Mouse (Mus musculus) embryonic facial prominence, embryonic 11.5 days (tissue): ENCODE measurements at regions not wholly inside any gene's neighbourhood (a gene's known extent, or its start where the extent isn't known, plus 50 kb on each side); places are given as distances from the start of the nearest gene placed in this dataset.

Experiments
- ATAC-seq: fragments of 200-750 bp; cut with Nextera tagmentation; replicated peaks from 2 replicates; pipeline ENCODE4 v1.8.0; 2017; ENCODE audit warnings: low read depth; ENCODE audit not compliant: insufficient number of reproducible peaks, low FRiP score, low TSS enrichment
- DNase-seq: peaks from one replicate; pipeline ENCODE4 v3.0.0-alpha.2; 2015; ENCODE audit warnings: low spot score
- H3K27ac ChIP-seq: fragments of 300-500 bp; sonication (generic); replicated peaks from 2 replicates; pipeline ENCODE4 v1.5.1; 2014; ENCODE audit warnings: mild to moderate bottlenecking, low read depth, low read length, control low read depth
- H3K27me3 ChIP-seq: fragments of 300-500 bp; sonication (generic); 2 replicates; pipeline ENCODE4 v1.6.1; 2014; ENCODE audit warnings: mild to moderate bottlenecking, low read length, moderate library complexity, mixed read lengths; ENCODE audit not compliant: control insufficient read depth, insufficient read depth
- H3K36me3 ChIP-seq: fragments of 300-500 bp; sonication (generic); replicated peaks from 2 replicates; pipeline ENCODE4 v1.6.1; 2014; ENCODE audit warnings: low read depth, mild to moderate bottlenecking, low read length, moderate library complexity, mixed read lengths; ENCODE audit not compliant: control insufficient read depth, insufficient read depth
- H3K4me1 ChIP-seq: fragments of 300-500 bp; sonication (generic); 2 replicates; pipeline ENCODE4 v1.6.1; 2014; ENCODE audit warnings: low read length, mixed read lengths; ENCODE audit not compliant: control insufficient read depth, insufficient read depth
- H3K4me2 ChIP-seq: fragments of 300-500 bp; sonication (generic); 2 replicates; pipeline ENCODE4 v1.6.1; 2014; ENCODE audit warnings: low read depth, mild to moderate bottlenecking, control low read depth, low read length, moderate library complexity
- H3K4me3 ChIP-seq: fragments of 300-500 bp; sonication (generic); 2 replicates; pipeline ENCODE4 v1.5.1; 2014; ENCODE audit warnings: low read depth, low read length, control low read depth
- H3K9ac ChIP-seq: fragments of 300-500 bp; sonication (generic); replicated peaks from 2 replicates; pipeline ENCODE4 v1.6.1; 2014; ENCODE audit warnings: mild to moderate bottlenecking, control low read depth, low read length
- H3K9me3 ChIP-seq: fragments of 300-500 bp; sonication (generic); replicated peaks from 2 replicates; pipeline ENCODE4 v1.6.1; 2016; ENCODE audit warnings: mild to moderate bottlenecking, low read length, inconsistent platforms, mixed read lengths; ENCODE audit not compliant: control insufficient read depth
- WGBS: fragments of 180-500 bp; shearing (Covaris S2); extraction: QIAGEN DNeasy Blood & Tissue Kit; methylation state at CpG from one replicate; pipeline ENCODE4 v1.1.7; 2014; 5-methylcytosine and 5-hydroxymethylcytosine counted together

GRCm38 (mm10) chr16:44615172-44615877 lies 56.6 kb upstream of the Boc start:
- WGBS = 42% methylated on average over 9 of the region's 9 CpGs
- DNase-seq (no peak), ATAC-seq (no peak)
- Histone ChIP-seq H3K9ac (no peak overlapping the region), H3K27ac (peak overlapping the region; percentile 74), H3K36me3 (no peaks in the 10 kb centered on the region), H3K4me1 (no peaks in the 10 kb centered on the region), H3K4me3 (no peak overlapping the region), H3K27me3 (no peaks in the 10 kb centered on the region), H3K4me2 (no peak overlapping the region), H3K9me3 (no peaks in the 10 kb centered on the region)

- Histone ChIP-seq H3K27me3 (no peaks in the 10 kb centered on the region), H3K4me3 (no peak overlapping the region), H3K36me3 (no peaks in the 10 kb centered on the region), H3K4me2 (no peak overlapping the region), H3K4me1 (no peaks in the 10 kb centered on the region), H3K9ac (no peak overlapping the region), H3K27ac (no peak overlapping the region), H3K9me3 (no peaks in the 10 kb centered on the region)
- WGBS = 92% methylated on average over 5 of the region's 5 CpGs
- ATAC-seq (no peak), DNase-seq (no peak)
Observed at GRCm38 (mm10) chr16:44614235-44614634, 55.5 kb upstream of the Boc start.

GRCm38 (mm10) chr16:44612676-44613075 lies 54.0 kb upstream of the Boc start:
- Histone ChIP-seq H3K27me3 (no peaks in the 10 kb centered on the region), H3K36me3 (no peaks in the 10 kb centered on the region), H3K9ac (no peak overlapping the region), H3K4me1 (no peaks in the 10 kb centered on the region), H3K27ac (no peak overlapping the region), H3K4me3 (no peak overlapping the region), H3K9me3 (no peaks in the 10 kb centered on the region), H3K4me2 (no peak overlapping the region)
- ATAC-seq (no peak), DNase-seq (no peak)
- 80% methylated on average over 5 of the region's 5 CpGs for WGBS

GRCm38 (mm10) chr16:44611525-44611924 lies 52.8 kb upstream of the Boc start:
- DNase-seq = no peak
- Histone ChIP-seq H3K27me3 (no peaks in the 10 kb centered on the region), H3K36me3 (no peaks in the 10 kb centered on the region), H3K9me3 (no peaks in the 10 kb centered on the region), H3K27ac (no peak overlapping the region), H3K4me1 (no peaks in the 10 kb centered on the region), H3K4me2 (no peak overlapping the region), H3K9ac (no peak overlapping the region), H3K4me3 (no peak overlapping the region)
- 83% methylated on average over 6 of the region's 6 CpGs for WGBS
- no peak for ATAC-seq

- no peak for DNase-seq
- 94% methylated on average over 1 of the region's 1 CpGs for WGBS
- H3K4me1 ChIP-seq = no peaks in the 10 kb centered on the region
- H3K36me3 ChIP-seq = no peaks in the 10 kb centered on the region
- H3K4me3 ChIP-seq = no peak overlapping the region
- no peak overlapping the region for H3K9ac ChIP-seq
- no peak overlapping the region for H3K4me2 ChIP-seq
- H3K27me3 ChIP-seq = no peaks in the 10 kb centered on the region
- no peak for ATAC-seq
- H3K9me3 ChIP-seq = no peaks in the 10 kb centered on the region
- H3K27ac ChIP-seq = no peak overlapping the region
Observed at GRCm38 (mm10) chr16:44608586-44608985, 49.9 kb upstream of the Boc start.
